ENCODE assay signal across 12 mouse cellular contexts in genomic region chr7:112185226-112185745, GRCm38 (mm10). TPM values are rescaled to one million over a fixed set of nuclear protein-coding genes. Genes with fewer than 3 reads are reported as not detected.
DNase-seq lines count a peak whose midpoint lies in the region; ATAC-seq and TF ChIP-seq lines count a peak whose summit lies in the region.
"Had no signal": no experiment of that assay in that cellular context is flagged by ENCODE, and none has a peak within 500 bp of the region (broad histone marks: within the 10 kb centered on the region; RNA-seq: fewer than 3 reads in every experiment).

No protein-coding gene starts in this region.

- H3K27ac ChIP-seq in layer of hippocampus, adult 2 months = peak overlapping the region; percentile 44; the same call in 1 of the 2 replicates
- H3K27ac ChIP-seq in stomach, postnatal 0 days (replicated peaks) = no peak overlapping the region
- no peak overlapping the region for H3K27ac ChIP-seq in hindbrain, embryonic 14.5 days
- H3K27ac ChIP-seq: embryonic facial prominence, embryonic 13.5 days; limb, embryonic 15.5 days; midbrain, embryonic 10.5 days; neural tube, embryonic 12.5 days had no signal

- no peaks in the 10 kb centered on the region for H3K27me3 ChIP-seq in stomach, postnatal 0 days (ENCODE audit: control insufficient read depth, insufficient read depth, low read length)
- H3K27me3 ChIP-seq in hindbrain, embryonic 14.5 days (ENCODE audit: control insufficient read depth, insufficient read depth, low read length) = no peaks in the 10 kb centered on the region
- H3K27me3 ChIP-seq: embryonic facial prominence, embryonic 13.5 days; limb, embryonic 15.5 days; neural tube, embryonic 12.5 days had no signal

- no peak for DNase-seq in layer of hippocampus, adult 2 months (ENCODE audit: low spot score in 2 of 2)
- DNase-seq in layer of hippocampus, adult 9-10 months (ENCODE audit: low spot score) = no peak
- peak; percentile 49 for DNase-seq in adrenal gland, postnatal 25 days
- DNase-seq in cerebellum, adult 9-11 months = peak; percentile 91
- DNase-seq in kidney, adult 9 months = peak; percentile 72
- no peak for DNase-seq in stomach, postnatal 0 days (ENCODE audit: low spot score)
- no peak for DNase-seq in hindbrain, embryonic 14.5 days (ENCODE audit: low spot score)
- DNase-seq: thymus, postnatal 25 days had no signal

- TF ChIP-seq CTCF in layer of hippocampus, adult 2 months (conservative IDR thresholded peaks at IDR 0.05) = no peak
- no peak for TF ChIP-seq CTCF in stomach, postnatal 0 days (IDR thresholded peaks at IDR 0.05; ENCODE audit: low read depth)

- no peak overlapping the region for H3K4me2 ChIP-seq in stomach, postnatal 0 days (replicated peaks; ENCODE audit: low read depth)
- H3K4me2 ChIP-seq in hindbrain, embryonic 14.5 days (replicated peaks) = no peak overlapping the region
- H3K4me2 ChIP-seq: embryonic facial prominence, embryonic 13.5 days; limb, embryonic 15.5 days; neural tube, embryonic 12.5 days had no signal

- 54% methylated on average over 9 of the region's 9 CpGs for WGBS in stomach, postnatal 0 days
- WGBS in hindbrain, embryonic 14.5 days = 65% methylated on average over 9 of the region's 9 CpGs

- no peak for ATAC-seq in stomach, postnatal 0 days (ENCODE audit: low FRiP score, low TSS enrichment)
- no peak for ATAC-seq in hindbrain, embryonic 14.5 days (ENCODE audit: low FRiP score)

- TF ChIP-seq EP300 in stomach, postnatal 0 days (optimal IDR thresholded peaks at IDR 0.05) = no peak

- H3K4me3 ChIP-seq in layer of hippocampus, adult 2 months = no peak overlapping the region
- no peak overlapping the region for H3K4me3 ChIP-seq in stomach, postnatal 0 days (ENCODE audit: low read depth, low read length)
- H3K4me3 ChIP-seq in hindbrain, embryonic 14.5 days (replicated peaks; ENCODE audit: low read length) = no peak overlapping the region
- H3K4me3 ChIP-seq: embryonic facial prominence, embryonic 13.5 days; limb, embryonic 15.5 days; midbrain, embryonic 10.5 days; neural tube, embryonic 12.5 days had no signal

- no peaks in the 10 kb centered on the region for H3K4me1 ChIP-seq in stomach, postnatal 0 days (replicated peaks; ENCODE audit: control insufficient read depth, insufficient read depth)
- H3K4me1 ChIP-seq in hindbrain, embryonic 14.5 days (replicated peaks; ENCODE audit: control insufficient read depth, insufficient read depth, low read length) = 0 out of 2 replicates have a peak, but pooled peaks cover 3% of the 10 kb centered on the region
- H3K4me1 ChIP-seq: neural tube, embryonic 12.5 days had no signal

- no peak overlapping the region for H3K9ac ChIP-seq in stomach, postnatal 0 days (ENCODE audit: low read length)
- H3K9ac ChIP-seq in hindbrain, embryonic 14.5 days = no peak overlapping the region
- H3K9ac ChIP-seq: embryonic facial prominence, embryonic 13.5 days; limb, embryonic 15.5 days; neural tube, embryonic 12.5 days had no signal

- H3K36me3 ChIP-seq in stomach, postnatal 0 days (ENCODE audit: control insufficient read depth, insufficient read depth, low read length) = no peaks in the 10 kb centered on the region
- no peaks in the 10 kb centered on the region for H3K36me3 ChIP-seq in hindbrain, embryonic 14.5 days (replicated peaks; ENCODE audit: control insufficient read depth, insufficient read depth)
- H3K36me3 ChIP-seq: embryonic facial prominence, embryonic 13.5 days; limb, embryonic 15.5 days; midbrain, embryonic 10.5 days; neural tube, embryonic 12.5 days had no signal

- no peaks in the 10 kb centered on the region for H3K9me3 ChIP-seq in stomach, postnatal 0 days (ENCODE audit: control insufficient read depth, low read length)
- H3K9me3 ChIP-seq in hindbrain, embryonic 14.5 days (ENCODE audit: control insufficient read depth, low read length) = no peaks in the 10 kb centered on the region
- H3K9me3 ChIP-seq: embryonic facial prominence, embryonic 13.5 days; limb, embryonic 15.5 days; midbrain, embryonic 10.5 days; neural tube, embryonic 12.5 days had no signal

RNA-seq across cellular contexts. Expression of gene Dkk3, which starts 26.4 kb away (rescaled TPM):
- 100 to 1,000 TPM; 253 to 270 TPM for total RNA-seq in layer of hippocampus, adult 2 months (2021)
- total RNA-seq in adrenal gland, postnatal 25 days (2021) = 11.5 and 12.6 TPM in 2 replicates
- polyA plus RNA-seq in stomach, postnatal 0 days (2015; fragmentation: Nextera tagmentation; extraction: Ambion mirVana) = 39.1 and 40.0 TPM in 2 replicates
- polyA plus RNA-seq in hindbrain, embryonic 14.5 days (2014; fragmentation: Nextera tagmentation; extraction: Ambion mirVana) = 28.3 and 32.0 TPM in 2 replicates

RNA-seq across cellular contexts. Expression of gene Mical2, which starts 40.4 kb away (rescaled TPM):
- total RNA-seq in layer of hippocampus, adult 2 months (2021) = 100 to 1,000 TPM; 667 to 694 TPM
- 12.3 and 13.9 TPM in 2 replicates for total RNA-seq in adrenal gland, postnatal 25 days (2021)
- 8.4 and 8.8 TPM in 2 replicates for polyA plus RNA-seq in stomach, postnatal 0 days (2015; fragmentation: Nextera tagmentation; extraction: Ambion mirVana)
- polyA plus RNA-seq in hindbrain, embryonic 14.5 days (2014; fragmentation: Nextera tagmentation; extraction: Ambion mirVana) = 3.8 and 4.0 TPM in 2 replicates

Comparison
In these comparisons a context has a peak if more than half of its experiments do, and no peak if none do; other contexts are left out.
1. DNase-seq: peak in adrenal gland, postnatal 25 days (single experiment), cerebellum, adult 9-11 months (single experiment) and kidney, adult 9 months (single experiment); none in layer of hippocampus, adult 2 months (0 of 2), layer of hippocampus, adult 9-10 months (single experiment), stomach, postnatal 0 days (single experiment) and hindbrain, embryonic 14.5 days (single experiment).
2. RNA of gene Dkk3, which starts 26.4 kb away (total RNA-seq): 253 to 270 TPM in layer of hippocampus, adult 2 months; 11.5 to 12.6 TPM in adrenal gland, postnatal 25 days; every median in the first group is over 10 times any median in the second.
3. RNA of gene Mical2, which starts 40.4 kb away (total RNA-seq): 667 to 694 TPM in layer of hippocampus, adult 2 months; 12.3 to 13.9 TPM in adrenal gland, postnatal 25 days; every median in the first group is over 10 times any median in the second.